Mouse (Mus musculus) ovary, postnatal 36 days (tissue): ENCODE data around the gene Stx8.

Experiments used
- DNase-seq: peaks from one replicate; pipeline ENCODE4 v3.0.0; 2022; ENCODE audit warnings: low spot score, mixed read lengths

Stx8 gene

DNA sequence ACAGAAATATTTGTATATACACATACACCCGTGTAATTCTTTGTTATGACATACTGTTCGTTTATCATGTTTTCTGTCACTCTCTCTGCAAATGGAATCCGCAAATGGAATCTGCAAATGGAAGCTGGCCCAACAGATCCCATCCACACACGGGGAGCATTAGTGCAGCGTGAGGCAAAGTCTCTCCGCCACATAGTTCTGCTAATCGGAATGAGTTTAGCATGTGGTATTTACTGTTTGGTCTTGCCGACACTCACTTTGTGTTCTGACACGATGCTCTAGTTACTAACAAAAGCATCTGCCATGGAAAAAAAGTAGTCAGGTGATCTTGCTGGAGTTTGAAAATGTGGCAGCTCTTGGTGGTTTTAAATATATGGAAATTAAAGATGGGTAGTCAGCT, 123.4 kb downstream of the Stx8 start:
- DNase-seq, result no peak

DNA sequence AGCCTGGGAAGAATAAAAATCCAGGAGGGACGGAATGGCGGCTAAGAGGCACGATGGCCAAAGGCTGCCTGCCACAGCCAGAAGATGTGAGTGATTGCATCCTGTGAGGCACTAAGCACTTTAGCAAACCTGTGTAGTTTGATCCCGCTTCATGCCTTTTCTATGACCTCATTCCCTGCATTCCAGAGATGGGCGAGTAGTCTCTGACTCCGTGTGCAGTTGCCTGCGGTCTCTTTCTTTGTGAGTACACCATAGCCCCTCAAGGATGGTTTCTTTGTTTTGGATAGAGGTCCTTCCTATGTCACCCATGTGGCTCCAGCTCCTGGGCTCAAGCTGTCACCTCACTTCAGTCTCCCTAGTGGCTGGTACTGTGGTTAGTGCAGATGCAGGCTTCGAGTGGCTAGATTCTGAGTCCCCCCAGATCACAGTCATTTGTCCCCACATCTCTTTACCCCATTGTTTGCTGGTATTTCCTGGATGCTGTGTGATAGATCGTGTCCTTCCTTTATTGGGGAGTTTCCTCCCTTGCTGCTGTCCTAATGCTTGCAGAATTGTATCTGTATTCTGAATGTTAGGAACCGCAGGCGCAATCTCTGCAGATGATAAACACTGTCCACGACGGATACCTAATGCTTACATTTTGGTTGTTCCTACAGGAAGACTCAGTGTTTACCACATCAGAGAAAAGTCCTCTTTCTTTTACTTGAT, 124.0 kb downstream of the Stx8 start:
- DNase-seq, result no peak

DNA sequence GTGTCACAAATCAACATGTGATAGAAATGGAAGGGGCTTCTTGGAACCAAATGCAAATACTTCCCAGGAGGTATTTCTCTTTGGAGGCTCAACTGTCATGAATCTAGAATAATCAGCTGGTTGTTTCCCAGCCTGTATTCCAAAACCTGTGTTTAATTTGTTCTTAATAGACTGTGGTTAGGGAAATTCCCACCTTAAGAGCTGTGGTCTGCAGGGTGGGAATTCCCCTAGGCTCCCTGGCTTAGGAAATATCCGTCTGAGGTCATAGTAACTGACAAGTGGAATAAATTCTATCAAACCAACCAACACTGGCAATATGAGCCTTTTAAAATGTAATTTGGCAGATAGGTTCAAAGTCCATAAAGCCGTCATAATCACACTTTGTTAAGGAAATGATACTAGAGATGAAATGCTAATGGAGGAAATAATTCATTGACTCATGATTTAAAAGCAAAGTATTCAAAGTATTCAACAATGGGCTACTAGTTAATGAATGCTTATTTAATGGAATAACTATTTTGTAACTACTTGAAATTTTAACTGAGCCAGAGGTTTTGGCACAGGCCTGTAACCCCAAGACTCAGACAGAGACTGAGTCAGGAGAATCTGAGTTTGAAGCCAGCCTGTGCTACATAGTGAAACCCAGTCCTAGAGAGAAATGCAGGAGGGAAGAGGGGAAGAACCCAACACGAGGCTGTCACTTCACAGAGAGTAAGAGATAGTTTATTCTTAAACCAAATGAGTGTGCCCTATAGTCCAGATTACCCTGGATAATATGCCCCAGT, 126.2 kb downstream of the Stx8 start:
- no peak for DNase-seq

GRCm38 (mm10) chr11:68101598-68101997, 135.6 kb downstream of the Stx8 start:
- DNase-seq, result no peak

DNA sequence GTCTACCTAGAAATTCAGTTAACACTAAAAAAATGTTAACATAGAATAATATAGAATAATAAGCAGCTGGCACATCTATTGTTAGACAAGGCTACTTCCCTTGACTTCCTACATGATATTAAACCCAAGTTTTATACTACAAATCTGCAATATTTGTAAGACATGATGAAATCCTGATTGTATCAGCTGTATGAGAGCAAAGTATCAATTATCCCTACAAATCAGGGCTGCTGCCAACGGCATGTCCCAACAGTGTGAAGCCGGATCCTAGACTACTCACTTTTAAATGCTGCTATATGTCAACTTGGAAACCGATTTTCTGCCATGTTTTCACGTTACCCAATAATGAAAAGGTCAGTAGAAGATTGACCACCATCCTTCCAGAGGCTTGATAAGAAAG, 137.5 kb downstream of the Stx8 start:
- DNase-seq, result no peak

GRCm38 (mm10) chr11:68106053-68106452, 140.1 kb downstream of the Stx8 start:
- DNase-seq, result no peak

DNA sequence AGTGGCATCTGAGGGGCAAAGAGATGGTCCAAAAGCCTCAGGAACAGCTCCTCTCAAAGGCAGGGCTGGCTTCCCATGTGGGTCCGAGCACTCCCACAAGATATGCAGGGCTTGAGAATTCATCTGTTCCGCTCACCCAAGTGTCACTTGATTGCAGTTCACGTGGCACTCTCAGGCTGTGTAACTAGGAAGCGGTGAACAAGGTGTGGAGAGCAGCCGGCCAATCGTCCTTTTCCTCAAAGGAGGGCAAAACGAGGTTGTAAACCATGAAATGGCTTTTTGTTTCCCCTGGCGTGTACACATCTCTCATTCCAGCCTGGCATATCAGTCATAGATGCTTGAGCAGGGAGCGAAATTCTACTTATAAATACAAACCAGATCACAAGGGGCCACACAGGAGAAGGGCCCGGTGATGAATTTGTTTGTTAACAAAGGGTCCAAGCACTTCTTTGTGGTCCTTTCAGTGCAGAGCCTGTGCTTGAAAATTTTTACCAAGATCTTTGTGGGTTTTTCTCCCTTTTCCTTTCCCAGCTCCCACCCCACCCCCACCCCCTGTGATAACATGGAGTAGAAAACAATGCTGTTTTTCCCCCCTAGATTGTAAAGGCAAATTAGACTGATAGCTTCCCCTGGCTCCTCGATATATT, 147.6 kb downstream of the Stx8 start:
- no peak for DNase-seq

DNA sequence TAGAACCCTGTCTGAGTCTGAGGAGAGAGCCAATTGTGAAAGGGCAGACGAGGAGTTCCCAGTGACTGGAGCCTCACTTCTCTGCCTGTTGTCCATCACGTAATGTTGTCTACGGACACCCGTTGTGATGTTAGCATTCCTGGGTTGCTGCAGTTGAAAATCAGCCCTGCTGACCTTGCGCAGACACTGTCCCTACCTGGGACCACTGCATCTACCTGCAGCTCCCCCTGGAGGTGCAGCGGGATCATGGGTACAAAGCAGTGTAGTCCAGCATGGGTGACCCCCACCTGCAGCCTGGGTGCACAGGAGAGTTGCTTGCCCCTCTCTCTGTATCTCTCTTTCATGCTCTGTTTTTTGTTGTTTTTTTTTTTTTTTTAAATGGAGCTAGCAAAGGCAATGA, 148.2 kb downstream of the Stx8 start:
- no peak for DNase-seq

- no peak for DNase-seq
These were observed 150.2 kb downstream of the Stx8 start for GRCm38 (mm10) chr11:68116157-68116556.

DNA sequence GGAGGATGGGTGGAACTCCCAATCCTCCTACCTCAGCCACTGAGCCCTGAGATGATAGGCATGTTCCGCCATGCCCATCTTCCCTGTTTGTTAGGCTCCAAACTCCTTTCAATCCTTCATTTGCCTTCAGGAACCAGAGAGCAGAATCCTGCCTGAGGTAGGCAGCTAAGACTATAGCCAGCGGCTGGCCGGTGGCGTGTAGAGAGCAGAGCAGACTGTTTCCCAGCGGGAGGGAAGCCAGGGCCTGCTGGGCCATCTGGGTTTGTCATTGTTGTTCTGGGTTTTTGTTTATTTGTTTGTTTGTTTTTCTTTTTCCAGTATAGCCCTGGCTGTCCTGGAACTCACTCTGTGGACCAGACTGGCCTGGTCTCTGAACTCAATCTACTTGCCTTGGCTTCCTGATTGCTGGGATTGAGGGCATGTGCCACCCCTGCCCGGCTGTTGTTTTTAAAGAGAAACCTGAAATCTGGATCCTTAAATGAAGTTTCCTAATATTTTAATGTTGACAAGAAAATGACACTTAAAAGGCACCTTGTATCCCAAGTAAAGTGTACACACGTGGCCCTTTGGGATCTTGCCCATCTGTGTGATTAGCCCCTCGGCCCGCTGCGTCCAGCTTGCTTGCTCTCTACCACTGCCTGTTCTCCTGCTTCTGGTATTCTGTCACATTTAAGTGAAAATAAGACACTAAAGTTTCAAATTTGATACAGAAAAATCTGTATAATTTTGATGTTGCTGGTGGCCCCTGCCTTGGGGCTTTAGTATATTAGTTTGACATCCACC, 152.1 kb downstream of the Stx8 start:
- no peak for DNase-seq

DNA sequence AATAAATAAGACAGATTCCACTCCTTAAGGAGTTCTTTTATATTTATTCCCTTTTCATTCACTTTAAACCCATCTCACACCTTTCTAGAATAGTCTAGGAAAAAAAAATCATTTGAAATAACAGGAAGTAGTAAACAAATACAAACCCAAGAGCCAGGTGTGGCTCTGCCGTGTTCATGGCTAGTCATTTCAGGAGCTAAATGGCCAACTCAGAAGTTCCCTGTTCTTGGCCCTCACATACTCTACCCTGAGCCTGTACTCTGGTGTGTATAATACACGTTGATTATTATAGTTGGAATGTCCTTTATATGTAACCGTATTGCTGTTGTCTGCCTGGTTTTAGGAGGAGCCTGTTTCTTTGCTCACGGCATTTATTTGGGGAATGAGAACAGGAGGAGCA, 152.7 kb downstream of the Stx8 start:
- no peak for DNase-seq

DNA sequence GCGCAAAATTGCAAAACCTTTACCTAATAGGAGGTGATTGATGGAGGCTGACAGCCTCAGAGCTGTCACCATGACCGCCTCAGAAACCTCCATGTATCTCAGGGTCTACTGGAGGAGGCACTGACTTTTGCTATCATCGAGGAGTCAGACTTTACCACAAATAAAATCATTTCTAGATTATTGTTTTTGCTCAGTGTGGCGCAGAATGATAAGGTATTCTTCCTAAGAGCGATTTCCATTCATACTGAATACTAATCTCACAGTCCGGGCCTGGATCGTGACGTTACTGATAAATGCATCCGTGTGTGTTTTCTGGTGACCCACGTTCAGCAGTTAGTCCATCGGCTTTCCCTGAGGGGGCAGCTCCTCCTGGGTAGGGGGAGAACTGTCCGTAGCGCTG, 153.1 kb downstream of the Stx8 start:
- DNase-seq, result no peak

DNA sequence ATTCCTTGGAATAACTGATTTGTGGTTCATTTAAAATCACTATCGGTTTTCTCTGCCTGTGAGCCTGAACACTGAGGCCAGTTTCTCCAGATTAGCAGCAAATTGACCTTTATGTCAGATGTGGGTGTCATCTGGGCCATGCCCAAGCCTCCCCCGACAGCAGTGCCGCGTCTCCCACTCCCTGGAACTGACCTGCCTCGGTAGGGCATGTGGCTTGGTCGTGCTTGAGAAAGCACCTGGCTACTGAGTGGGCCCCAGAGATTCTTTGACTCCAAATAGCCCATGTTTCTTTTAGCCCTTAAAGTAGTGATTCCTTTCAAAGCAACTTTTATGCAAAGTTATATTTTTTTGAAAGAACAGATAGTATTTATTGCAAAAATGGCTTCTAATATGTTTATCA, 155.3 kb downstream of the Stx8 start:
- no peak for DNase-seq

DNA sequence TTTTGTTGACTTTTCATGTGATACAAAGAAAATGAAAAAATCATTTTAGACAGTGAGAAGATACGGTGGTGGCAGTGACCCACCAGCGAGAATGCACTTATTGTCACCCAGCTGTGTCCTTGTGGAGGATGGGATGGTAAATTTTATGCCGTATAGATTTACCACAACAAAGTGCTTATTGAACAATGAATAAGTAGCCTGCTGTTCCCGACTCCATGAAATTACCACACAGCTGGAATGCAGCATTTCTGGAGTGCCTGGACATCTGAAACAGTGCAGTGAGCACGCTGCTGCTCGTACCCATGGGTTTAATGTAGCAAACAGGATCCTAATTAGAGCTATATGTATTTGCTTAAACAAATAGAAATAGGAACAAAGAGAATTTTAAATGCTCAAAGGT, 155.7 kb downstream of the Stx8 start:
- no peak for DNase-seq

GRCm38 (mm10) chr11:68126071-68126470, 160.1 kb downstream of the Stx8 start:
- no peak for DNase-seq

GRCm38 (mm10) chr11:68134494-68134893, 168.5 kb downstream of the Stx8 start:
- no peak for DNase-seq

DNA sequence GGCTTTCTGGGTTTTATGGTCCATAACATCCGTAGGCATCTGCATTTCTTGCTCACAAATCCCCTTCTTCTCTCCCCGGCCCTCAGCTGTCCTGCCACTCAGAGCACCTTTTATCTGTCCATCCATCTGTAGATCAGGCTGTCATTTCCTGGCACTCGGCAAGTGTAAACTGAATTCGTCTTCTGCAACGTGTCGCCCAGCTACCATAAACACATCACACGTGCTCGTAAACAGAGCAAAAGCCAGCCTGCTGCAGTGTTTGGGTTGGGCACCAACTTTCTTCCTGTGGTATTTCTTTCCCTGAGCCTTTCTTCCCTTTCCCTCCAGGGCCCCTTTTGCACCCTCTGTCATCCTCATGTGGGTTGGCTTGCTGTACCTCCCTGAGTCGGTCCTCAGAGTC, 169.4 kb downstream of the Stx8 start:
- no peak for DNase-seq

GRCm38 (mm10) chr11:68136687-68137086, 170.7 kb downstream of the Stx8 start:
- DNase-seq, result no peak

- DNase-seq, result no peak
These were observed 176.3 kb downstream of the Stx8 start for GRCm38 (mm10) chr11:68142296-68142695.

GRCm38 (mm10) chr11:68144235-68145065, 178.5 kb downstream of the Stx8 start:
- DNase-seq, result no peak

GRCm38 (mm10) chr11:68145066-68145585, 179.1 kb downstream of the Stx8 start:
- no peak for DNase-seq
